Mouse (Mus musculus) thymus, adult 2 months (tissue): ENCODE measurements around the gene Ssh2.
"Not testable (repeated sequence)": the region's sequence is repeated elsewhere in the genome, so short reads cannot be mapped to it uniquely, and the experiment has no call there.

ENCODE experiments used
- CTCF ChIP-seq: fragments of 200-500 bp; IDR thresholded peaks from 2 replicates; pipeline ENCODE4 v1.5.1; 2012; ENCODE audit warnings: mild to moderate bottlenecking, control low read depth, low read length, moderate library complexity, borderline replicate concordance; ENCODE audit not compliant: control insufficient read depth, poor library complexity, insufficient read depth; ENCODE audit errors: extremely low read depth
- POLR2A ChIP-seq: fragments of 200-500 bp; IDR thresholded peaks from 2 replicates; pipeline ENCODE4 v1.6.1; 2012; ENCODE audit warnings: mild to moderate bottlenecking, low read length, control low read depth, moderate library complexity; ENCODE audit not compliant: control insufficient read depth, poor library complexity, insufficient read depth; ENCODE audit errors: extremely low read depth

DNA sequence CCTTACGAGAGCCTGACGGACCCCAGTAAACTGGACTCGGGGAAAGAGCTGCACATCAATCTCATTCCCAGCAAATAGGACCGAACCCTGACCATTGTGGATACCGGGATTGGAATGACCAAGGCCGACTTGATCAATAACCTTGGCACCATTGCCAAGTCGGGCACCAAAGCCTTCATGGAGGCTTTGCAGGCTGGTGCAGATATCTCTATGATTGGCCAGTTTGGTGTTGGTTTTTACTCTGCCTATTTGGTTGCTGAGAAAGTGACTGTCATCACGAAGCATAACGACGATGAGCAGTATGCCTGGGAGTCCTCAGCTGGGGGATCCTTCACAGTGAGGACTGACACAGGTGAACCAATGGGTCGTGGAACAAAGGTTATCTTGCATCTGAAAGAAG is 77.6 kb downstream of the Ssh2 start:
- TF ChIP-seq CTCF, POLR2A: not testable (repeated sequence)
